Comparison of ENCODE assay signal across 20 mouse cellular contexts in the genomic region with DNA sequence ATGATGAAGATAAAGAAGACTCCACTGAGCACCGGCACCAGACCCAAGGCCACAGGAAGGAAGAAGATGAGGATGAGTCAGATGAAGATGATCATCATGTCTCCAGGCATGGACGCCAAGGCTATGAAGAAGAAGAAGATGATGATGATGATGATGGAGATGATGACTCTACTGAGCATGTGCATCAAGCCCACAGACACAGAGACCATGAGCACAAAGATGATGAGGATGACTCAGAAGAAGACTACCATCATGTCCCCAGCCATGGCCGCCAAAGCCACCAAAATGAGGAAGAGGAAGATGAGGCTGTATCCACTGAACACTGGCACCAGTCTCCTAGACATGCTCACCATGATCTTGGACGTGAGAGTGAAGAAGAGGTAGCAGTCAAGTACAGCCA. TPM values are rescaled to one million over a fixed set of nuclear protein-coding genes. Genes with fewer than 3 reads are reported as not detected.
"Had no signal": no experiment of that assay in that cellular context is flagged by ENCODE, and none has a peak within 500 bp of the region (broad histone marks: within the 10 kb centered on the region; RNA-seq: fewer than 3 reads in every experiment).

No protein-coding gene starts in this region.

- ATAC-seq: midbrain, embryonic 13.5 days had no signal

- H3K9ac ChIP-seq: liver, embryonic 15.5 days; midbrain, embryonic 13.5 days; neural tube, embryonic 12.5 days; stomach, embryonic 15.5 days had no signal

- H3K4me2 ChIP-seq: liver, embryonic 11.5 days; liver, embryonic 15.5 days; midbrain, embryonic 13.5 days; neural tube, embryonic 12.5 days; stomach, embryonic 15.5 days had no signal

- H3K27me3 ChIP-seq: stomach, embryonic 15.5 days had no signal

- H3K4me3 ChIP-seq: left cerebral cortex, adult 2 months; limb, embryonic 10.5 days; liver, embryonic 15.5 days; midbrain, embryonic 13.5 days; neural tube, embryonic 12.5 days; stomach, embryonic 15.5 days had no signal

- H3K36me3 ChIP-seq: limb, embryonic 10.5 days; liver, embryonic 15.5 days; neural tube, embryonic 12.5 days; stomach, embryonic 15.5 days had no signal

- H3K9me3 ChIP-seq: limb, embryonic 10.5 days; liver, embryonic 15.5 days; midbrain, embryonic 13.5 days; neural tube, embryonic 12.5 days; stomach, embryonic 15.5 days had no signal

- DNase-seq: kidney, adult 8-10 months; kidney, postnatal 25 days; lung, adult 2 months; lung, postnatal 10 days; lung, postnatal 4 days; right cerebral cortex, postnatal 14 days; thymus, adult 2 months; thymus, postnatal 25 days had no signal

- H3K27ac ChIP-seq: left cerebral cortex, adult 2 months; limb, embryonic 10.5 days; liver, embryonic 15.5 days; midbrain, embryonic 13.5 days; neural tube, embryonic 12.5 days; stomach, embryonic 15.5 days had no signal

RNA-seq across cellular contexts. Expression of a gene that starts 1.2 kb away (rescaled TPM):
- total RNA-seq: megakaryocyte-erythroid progenitor cell, adult 5-6 weeks had no signal

RNA-seq across cellular contexts. Expression of a gene that starts 34.1 kb away (rescaled TPM):
- polyA plus RNA-seq: liver, embryonic 11.5 days; liver, embryonic 15.5 days had no signal

RNA-seq across cellular contexts. Expression of a gene that starts 59.0 kb away (rescaled TPM):
- total RNA-seq: layer of hippocampus, postnatal 25 days; megakaryocyte-erythroid progenitor cell, adult 5-6 weeks had no signal
- polyA plus RNA-seq: kidney, embryonic 16.5 days; limb, embryonic 10.5 days; limb, embryonic 14.5 days; liver, embryonic 11.5 days; liver, embryonic 15.5 days; lung, adult 2 months; midbrain, embryonic 13.5 days; neural tube, embryonic 12.5 days; stomach, embryonic 15.5 days; urinary bladder, adult 2 months had no signal
